ENCODE assay signal across 8 mouse cellular contexts in the genomic region with DNA sequence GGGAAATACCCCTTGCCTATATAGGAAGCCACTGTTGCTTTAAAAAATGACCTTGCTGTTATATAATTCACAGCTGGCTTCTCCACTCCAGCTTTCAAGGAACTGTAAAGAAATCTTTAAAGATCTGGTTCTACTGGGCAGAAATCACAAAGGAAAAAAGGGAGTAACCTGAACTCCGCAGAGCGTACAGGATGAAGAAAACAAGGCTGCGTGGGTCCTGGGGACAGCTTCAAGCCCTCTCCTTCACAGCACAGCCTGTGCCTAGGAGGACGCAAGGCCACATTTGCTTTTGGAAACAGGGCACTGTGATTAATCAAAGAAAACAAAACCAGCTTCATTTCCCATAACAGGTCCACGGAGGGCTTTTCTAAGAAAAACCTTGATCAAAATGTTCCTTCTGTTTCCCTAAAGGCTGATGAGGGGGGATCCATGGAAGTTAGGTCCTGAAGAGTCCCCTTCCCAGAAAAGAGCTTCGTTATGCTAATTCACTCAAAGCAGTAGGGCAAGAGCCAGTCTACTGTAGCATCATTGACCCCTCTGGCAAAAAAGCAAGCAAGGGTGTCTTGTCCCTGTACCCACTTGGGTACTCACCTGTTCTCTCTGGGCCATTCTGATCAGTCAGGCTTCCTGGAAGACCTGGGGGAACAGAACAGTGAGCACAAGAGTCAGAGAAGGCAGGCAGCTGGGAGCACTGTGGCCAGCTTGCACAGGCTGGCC.
DNase-seq lines count a peak whose midpoint lies in the region; ATAC-seq and TF ChIP-seq lines count a peak whose summit lies in the region.

No protein-coding gene starts in this region.

- TF ChIP-seq POLR2A in lung, adult 2 months (IDR thresholded peaks at IDR 0.05; ENCODE audit: borderline replicate concordance, extremely low read depth, low read depth, low read length) = no peak

- 56% methylated on average over 6 of the region's 6 CpGs for WGBS in lung, embryonic 16.5 days
- 53% methylated on average over 6 of the region's 6 CpGs for WGBS in lung, adult 2 months
- 47% methylated on average over 6 of the region's 6 CpGs for WGBS in hindbrain, embryonic 16.5 days
- WGBS in stomach, embryonic 16.5 days = 34% methylated on average over 6 of the region's 6 CpGs

- ATAC-seq in lung, embryonic 16.5 days (ENCODE audit: low read depth) = no peak
- ATAC-seq in hindbrain, embryonic 16.5 days = no peak
- ATAC-seq in stomach, embryonic 16.5 days (ENCODE audit: insufficient read depth, low FRiP score) = no peak

- DNase-seq in embryo, embryonic 9.5 days (ENCODE audit: extremely low spot score) = peak; percentile 17
- DNase-seq in embryo, embryonic 11 days = no peak
- DNase-seq in lung, adult 2 months = no peak
- DNase-seq in gastrocnemius, postnatal 25 days = no peak
- DNase-seq in left cerebral cortex, postnatal 10 days (ENCODE audit: extremely low spot score in 1 of 2, low spot score in 2 of 2) = no peak

- H3K9me3 ChIP-seq in lung, embryonic 16.5 days (ENCODE audit: control insufficient read depth, low read length) = no peaks in the 10 kb centered on the region
- H3K9me3 ChIP-seq in hindbrain, embryonic 16.5 days (ENCODE audit: control insufficient read depth, low read length) = no peaks in the 10 kb centered on the region
- H3K9me3 ChIP-seq in stomach, embryonic 16.5 days (replicated peaks; ENCODE audit: control insufficient read depth, low read length) = no peaks in the 10 kb centered on the region

- H3K9ac ChIP-seq in lung, embryonic 16.5 days (ENCODE audit: low read length) = no peak overlapping the region
- H3K9ac ChIP-seq in hindbrain, embryonic 16.5 days (ENCODE audit: low read depth, low read length) = no peak overlapping the region
- no peak overlapping the region for H3K9ac ChIP-seq in stomach, embryonic 16.5 days (ENCODE audit: low read length)

- no peaks in the 10 kb centered on the region for H3K36me3 ChIP-seq in lung, embryonic 16.5 days (ENCODE audit: control insufficient read depth, insufficient read depth, low read length)
- H3K36me3 ChIP-seq in hindbrain, embryonic 16.5 days (ENCODE audit: control insufficient read depth, insufficient read depth, low read length) = no peaks in the 10 kb centered on the region
- no peaks in the 10 kb centered on the region for H3K36me3 ChIP-seq in stomach, embryonic 16.5 days (ENCODE audit: control insufficient read depth, insufficient read depth, low read length)

- H3K4me3 ChIP-seq in lung, embryonic 16.5 days (ENCODE audit: low read length) = no peak overlapping the region
- no peak overlapping the region for H3K4me3 ChIP-seq in lung, adult 2 months (replicated peaks; ENCODE audit: extremely low read depth, low read depth, low read length)
- no peak overlapping the region for H3K4me3 ChIP-seq in hindbrain, embryonic 16.5 days (ENCODE audit: low read length)
- no peak overlapping the region for H3K4me3 ChIP-seq in stomach, embryonic 16.5 days (replicated peaks; ENCODE audit: low read length)

- TF ChIP-seq CTCF in lung, adult 2 months (IDR thresholded peaks at IDR 0.05; ENCODE audit: insufficient read depth, low read length) = no peak

- no peak overlapping the region for H3K4me2 ChIP-seq in lung, embryonic 16.5 days (ENCODE audit: low read depth, low read length)
- no peak overlapping the region for H3K4me2 ChIP-seq in hindbrain, embryonic 16.5 days (ENCODE audit: low read length)
- H3K4me2 ChIP-seq in stomach, embryonic 16.5 days (ENCODE audit: low read depth, low read length) = no peak overlapping the region

- no peaks in the 10 kb centered on the region for H3K27me3 ChIP-seq in lung, embryonic 16.5 days (ENCODE audit: control insufficient read depth, insufficient read depth, low read depth, low read length)
- H3K27me3 ChIP-seq in hindbrain, embryonic 16.5 days (replicated peaks; ENCODE audit: control insufficient read depth, insufficient read depth, low read length) = no peaks in the 10 kb centered on the region
- no peaks in the 10 kb centered on the region for H3K27me3 ChIP-seq in stomach, embryonic 16.5 days (ENCODE audit: control insufficient read depth, insufficient read depth, low read length)

- H3K4me1 ChIP-seq in lung, embryonic 16.5 days (replicated peaks; ENCODE audit: control insufficient read depth, insufficient read depth, low read length) = peaks cover 66% of the 10 kb centered on the region
- H3K4me1 ChIP-seq in lung, adult 2 months (ENCODE audit: control insufficient read depth, insufficient read depth, low read length) = peaks cover 27% of the 10 kb centered on the region
- peaks cover 27% of the 10 kb centered on the region for H3K4me1 ChIP-seq in hindbrain, embryonic 16.5 days (ENCODE audit: control insufficient read depth, insufficient read depth, low read depth, low read length)
- H3K4me1 ChIP-seq in stomach, embryonic 16.5 days (ENCODE audit: control insufficient read depth, insufficient read depth, low read length) = peaks cover 54% of the 10 kb centered on the region

- intact Hi-C loops in left cerebral cortex, postnatal 10 days (cut with DNase I) = no loop called here

- peak overlapping the region; percentile 92 for H3K27ac ChIP-seq in lung, embryonic 16.5 days (ENCODE audit: low read length)
- H3K27ac ChIP-seq in hindbrain, embryonic 16.5 days (ENCODE audit: low read depth, low read length) = peak overlapping the region; percentile 13; the same call in 1 of the 2 replicates
- H3K27ac ChIP-seq in stomach, embryonic 16.5 days (ENCODE audit: low read length) = peak overlapping the region; percentile 25; the same call in 1 of the 2 replicates

Comparison
In these comparisons a context has a peak if more than half of its experiments do, and no peak if none do; other contexts are left out.
1. H3K27ac ChIP-seq: peak in every context shown above with its lines; median percentile 92 in lung, embryonic 16.5 days; 25 in stomach, embryonic 16.5 days; 13 in hindbrain, embryonic 16.5 days.